ENCODE assay signal across 17 mouse cellular contexts in the genomic region with DNA sequence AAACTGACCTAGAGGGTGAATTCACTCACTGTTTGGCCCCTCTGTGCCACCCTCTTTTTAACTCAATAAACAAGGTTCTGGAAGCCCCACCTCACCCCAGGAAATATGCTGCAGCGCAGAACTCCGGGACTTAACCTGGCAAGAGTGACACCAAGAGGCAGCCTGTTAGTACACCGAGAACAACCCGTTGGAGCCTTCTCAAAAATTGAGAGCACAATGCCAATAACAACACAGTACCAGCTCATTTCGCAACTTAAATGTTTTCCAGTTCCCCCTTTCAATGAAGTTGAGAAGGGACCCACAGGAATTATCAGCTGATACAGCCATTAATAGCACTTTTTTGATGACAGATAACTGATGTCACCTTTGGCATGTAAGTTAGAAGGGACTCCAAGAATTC. TPM values are rescaled to one million over a fixed set of nuclear protein-coding genes. Genes with fewer than 3 reads are reported as not detected.
DNase-seq lines count a peak whose midpoint lies in the region; ATAC-seq lines count a peak whose summit lies in the region.
"Had no signal": no experiment of that assay in that cellular context is flagged by ENCODE, and none has a peak within 500 bp of the region (broad histone marks: within the 10 kb centered on the region; RNA-seq: fewer than 3 reads in every experiment).

No protein-coding gene starts in this region.

- H3K4me2 ChIP-seq in kidney, embryonic 15.5 days, result no peak overlapping the region
- H3K4me2 ChIP-seq in neural tube, embryonic 15.5 days, result no peak overlapping the region
- H3K4me2 ChIP-seq: forebrain, embryonic 15.5 days; hindbrain, embryonic 13.5 days; limb, embryonic 13.5 days had no signal

- H3K27me3 ChIP-seq in kidney, embryonic 15.5 days, result no peaks in the 10 kb centered on the region
- no peaks in the 10 kb centered on the region for H3K27me3 ChIP-seq in neural tube, embryonic 15.5 days (replicated peaks)
- H3K27me3 ChIP-seq: forebrain, embryonic 15.5 days; hindbrain, embryonic 13.5 days; limb, embryonic 13.5 days had no signal

- H3K9ac ChIP-seq in kidney, embryonic 15.5 days, result no peak overlapping the region
- no peak overlapping the region for H3K9ac ChIP-seq in neural tube, embryonic 15.5 days (replicated peaks)
- H3K9ac ChIP-seq: forebrain, embryonic 15.5 days; hindbrain, embryonic 13.5 days; limb, embryonic 13.5 days had no signal

- WGBS in kidney, embryonic 15.5 days, result 84% methylated on average over 5 of the region's 5 CpGs
- WGBS in neural tube, embryonic 15.5 days, result 88% methylated on average over 5 of the region's 5 CpGs

- no peak overlapping the region for H3K4me3 ChIP-seq in kidney, embryonic 15.5 days (replicated peaks)
- no peak overlapping the region for H3K4me3 ChIP-seq in neural tube, embryonic 15.5 days (replicated peaks)
- H3K4me3 ChIP-seq: forebrain, embryonic 15.5 days; hindbrain, embryonic 13.5 days; left cerebral cortex, adult 2 months; limb, embryonic 13.5 days had no signal

- no peaks in the 10 kb centered on the region for H3K36me3 ChIP-seq in kidney, embryonic 15.5 days
- no peaks in the 10 kb centered on the region for H3K36me3 ChIP-seq in neural tube, embryonic 15.5 days
- H3K36me3 ChIP-seq: forebrain, embryonic 15.5 days; hindbrain, embryonic 13.5 days; limb, embryonic 13.5 days had no signal

- no peak for DNase-seq in cerebellum, adult 11 months
- DNase-seq in layer of hippocampus, adult 11-12 months (ENCODE audit: low spot score), result peak; percentile 10
- no peak for DNase-seq in layer of hippocampus, adult 8-10 months (ENCODE audit: low spot score in 2 of 2)
- peak; percentile 71 for DNase-seq in NIH3T3 (ENCODE audit: low read depth)
- peak; percentile 31 to 39 for DNase-seq in cerebellum, postnatal 10 days
- DNase-seq: B cell, adult 2 months; kidney, postnatal 14 days had no signal

- no peak overlapping the region for H3K27ac ChIP-seq in kidney, embryonic 15.5 days
- H3K27ac ChIP-seq in neural tube, embryonic 15.5 days (replicated peaks), result no peak overlapping the region
- H3K27ac ChIP-seq: forebrain, embryonic 15.5 days; hindbrain, embryonic 13.5 days; left cerebral cortex, adult 2 months had no signal

- no peaks in the 10 kb centered on the region for H3K9me3 ChIP-seq in kidney, embryonic 15.5 days (replicated peaks)
- H3K9me3 ChIP-seq in neural tube, embryonic 15.5 days (replicated peaks), result no peaks in the 10 kb centered on the region
- H3K9me3 ChIP-seq: forebrain, embryonic 15.5 days; hindbrain, embryonic 13.5 days; limb, embryonic 13.5 days had no signal

- H3K4me1 ChIP-seq in kidney, embryonic 15.5 days, result 0 out of 2 replicates have a peak, but pooled peaks cover 3% of the 10 kb centered on the region
- no peaks in the 10 kb centered on the region for H3K4me1 ChIP-seq in neural tube, embryonic 15.5 days
- H3K4me1 ChIP-seq: forebrain, embryonic 15.5 days; hindbrain, embryonic 13.5 days had no signal

- 0 out of 2 replicates have a peak, but pooled peaks have one; percentile 46 for ATAC-seq in cerebellum, adult (ENCODE audit: insufficient number of reproducible peaks, low FRiP score, low TSS enrichment)
- ATAC-seq in kidney, embryonic 15.5 days (replicated peaks; ENCODE audit: low FRiP score), result no peak
- ATAC-seq in neural tube, embryonic 15.5 days (ENCODE audit: low FRiP score), result no peak
- ATAC-seq: forebrain, embryonic 15.5 days; intestine, embryonic 16.5 days had no signal

RNA-seq across cellular contexts. Expression of a gene that starts 38.3 kb away (rescaled TPM):
- total RNA-seq in layer of hippocampus, adult 8-10 months (2022), result under 1 TPM; 0.83 to 0.94 (median 0.88) TPM
- polyA plus RNA-seq in kidney, embryonic 15.5 days (2015; fragmentation: Nextera tagmentation; extraction: Ambion mirVana), result 3.9 and 4.7 TPM in 2 replicates
- 0.90 and 1.7 TPM in 2 replicates for polyA plus RNA-seq in neural tube, embryonic 15.5 days (2015; fragmentation: Nextera tagmentation; extraction: Ambion mirVana)
- total RNA-seq: megakaryocyte-erythroid progenitor cell, adult 5-6 weeks; monocyte, adult 5-6 weeks had no signal

Comparison
In these comparisons a context has a peak if more than half of its experiments do, and no peak if none do; other contexts are left out.
1. DNase-seq: peak in layer of hippocampus, adult 11-12 months (single experiment), NIH3T3 (single experiment) and cerebellum, postnatal 10 days (2 of 2); none in cerebellum, adult 11 months (single experiment) and layer of hippocampus, adult 8-10 months (0 of 2).